ENCODE assay signal across 8 mouse cellular contexts in the genomic region with DNA sequence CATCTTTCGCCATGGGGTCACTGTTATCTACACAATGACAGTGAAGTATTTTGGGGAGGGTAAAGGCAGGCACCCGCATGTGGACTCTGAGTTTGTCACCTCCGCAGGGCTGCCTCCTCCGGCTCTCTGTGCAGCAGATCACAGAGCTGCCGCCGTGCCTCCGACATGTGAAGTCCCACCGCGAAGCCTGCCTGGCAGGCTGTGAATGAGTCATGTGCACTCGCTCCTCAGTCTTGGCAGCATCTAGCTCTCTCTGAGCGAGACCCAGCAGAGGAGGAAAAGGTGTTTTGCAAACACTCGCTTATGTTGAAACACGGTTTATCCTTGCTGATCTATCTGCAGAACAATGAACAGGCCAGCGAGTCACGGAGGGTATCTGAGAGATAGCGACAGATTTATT. TPM values are rescaled to one million over a fixed set of nuclear protein-coding genes. Genes with fewer than 3 reads are reported as not detected.
A peak's percentile ranks its signal among the peaks of the same experiment; 100 is the strongest.
DNase-seq lines count a peak whose midpoint lies in the region; TF ChIP-seq lines count a peak whose summit lies in the region.
"Had no signal": no experiment of that assay in that cellular context is flagged by ENCODE, and none has a peak within 500 bp of the region (broad histone marks: within the 10 kb centered on the region; RNA-seq: fewer than 3 reads in every experiment).

No protein-coding gene starts in this region.

- H3ac ChIP-seq in C2C12 (ENCODE audit: control insufficient read depth, insufficient read length, low read depth), result no peak overlapping the region

- H3K27ac ChIP-seq in layer of hippocampus, adult 2 months, result peak overlapping the region; percentile 47

- H3K27me3 ChIP-seq in C2C12 (ENCODE audit: control insufficient read depth, insufficient read depth, insufficient read length), result no peaks in the 10 kb centered on the region

- peak; percentile 71 for DNase-seq in 3T3-L1 (ENCODE audit: low read depth, low spot score)
- DNase-seq in cerebellum, postnatal 14 days, result peak; percentile 64 to 72
- peak; percentile 42 to 60 for DNase-seq in layer of hippocampus, adult 2 months (ENCODE audit: low spot score in 2 of 2)
- peak; percentile 40 for DNase-seq in lung, postnatal 14 days
- no peak for DNase-seq in spleen, postnatal 36 days (ENCODE audit: low spot score in 2 of 2)
- DNase-seq in thymus, postnatal 10 days (ENCODE audit: low spot score in 2 of 2), result no peak

- no peak overlapping the region for H3K4me3 ChIP-seq in C2C12 (ENCODE audit: insufficient read depth, poor library complexity, severe bottlenecking)
- no peak overlapping the region; the same call in 1 of the 2 replicates for H3K4me3 ChIP-seq in layer of hippocampus, adult 2 months
- H3K4me3 ChIP-seq: megakaryocyte, embryonic 14.5 days had no signal

- no peak for TF ChIP-seq CTCF in C2C12 (IDR thresholded peaks at IDR 0.05; ENCODE audit: control insufficient read depth, insufficient read depth, insufficient read length)
- no peak for TF ChIP-seq CTCF in layer of hippocampus, adult 2 months (conservative IDR thresholded peaks at IDR 0.05)

- no peaks in the 10 kb centered on the region for H3K79me3 ChIP-seq in C2C12 (ENCODE audit: low read depth)

- no peaks in the 10 kb centered on the region for H3K79me2 ChIP-seq in C2C12 (ENCODE audit: control insufficient read depth, insufficient read depth)

- no peaks in the 10 kb centered on the region for H3K36me3 ChIP-seq in C2C12 (ENCODE audit: control insufficient read depth, insufficient read depth)

TF ChIP-seq in C2C12, 6 proteins besides CTCF, POLR2A, EP300 and RAD21:
- no peak for TF ChIP-seq FOSL1 (IDR thresholded peaks at IDR 0.05; ENCODE audit: insufficient read depth, low read length, poor library complexity, severe bottlenecking)
- TF ChIP-seq USF1 (IDR thresholded peaks at IDR 0.05; ENCODE audit: low read depth), result no peak
- TF ChIP-seq MAX (IDR thresholded peaks at IDR 0.05), result peak; percentile 79
- no peak for TF ChIP-seq MYOG (IDR thresholded peaks at IDR 0.05; ENCODE audit: control insufficient read depth, extremely low read depth, insufficient read length)
TF ChIP-seq in C2C12: peak in this region for 1.

RNA-seq across cellular contexts. Expression of a gene that starts 35.3 kb away (rescaled TPM):
- 2.2 TPM for polyA plus RNA-seq in C2C12 (2012; fragmentation: generic; extraction: Trizol)
- total RNA-seq in layer of hippocampus, adult 2 months (2021), result 1 to 10 TPM; 8.7 to 9.8 TPM

Comparison
In these comparisons a context has a peak if more than half of its experiments do, and no peak if none do; other contexts are left out.
1. DNase-seq: peak in 3T3-L1 (single experiment), cerebellum, postnatal 14 days (2 of 2), layer of hippocampus, adult 2 months (2 of 2) and lung, postnatal 14 days (single experiment); none in spleen, postnatal 36 days (0 of 2) and thymus, postnatal 10 days (0 of 2).